Mouse (Mus musculus) G1E (cell line): ENCODE results near the gene Stk25.

ENCODE experiments used
- CTCF ChIP-seq: IDR thresholded peaks from 2 replicates; pipeline ENCODE4 v1.5.1; 2012; ENCODE audit warnings: low read depth, low read length, inconsistent platforms, mixed read lengths
- GATA1 ChIP-seq: IDR thresholded peaks from 2 replicates; pipeline ENCODE4 v1.6.1; 2012; ENCODE audit warnings: borderline replicate concordance, low read length, inconsistent platforms, mixed read lengths
- GATA2 ChIP-seq: IDR thresholded peaks from 2 replicates; pipeline ENCODE4 v1.6.1; 2012; ENCODE audit warnings: low read depth, low read length, inconsistent platforms, borderline replicate concordance
- POLR2AphosphoS5 ChIP-seq: IDR thresholded peaks from 2 replicates; pipeline ENCODE4 v1.6.1; 2012; ENCODE audit warnings: low read depth, low read length, inconsistent platforms; ENCODE audit not compliant: insufficient replicate concordance
- TAL1 ChIP-seq: conservative IDR thresholded peaks from 2 replicates; pipeline ENCODE4 v1.6.1; 2012; ENCODE audit warnings: low read depth, low read length, inconsistent platforms, mixed read lengths

GRCm38 (mm10) chr1:93609762-93610161, 48.7 kb downstream of the Stk25 start:
- TF ChIP-seq CTCF (no peak), GATA1 (no peak), POLR2AphosphoS5 (no peak), TAL1 (no peak), GATA2 (no peak)
